Mouse (Mus musculus): ENCODE data around the gene Grin3b. TPM values are rescaled to one million over a fixed set of nuclear protein-coding genes. Genes with fewer than 3 reads are reported as not detected.

Grin3b gene
- polyA plus RNA-seq, 1 experiment from 2014 or later, result 0.54 TPM

- peak; percentile 81 for ATAC-seq (ENCODE audit: low FRiP score, low read depth)
- Histone ChIP-seq H3K9me3 (0 out of 2 replicates have a peak, but pooled peaks cover 4% of the 10 kb centered on the region), H3K4me2 (replicated peaks) (peak within 1 kb of the TSS; percentile 79), H3K36me3 (no peaks in the 10 kb centered on the region), H3K4me3 (peak within 1 kb of the TSS; percentile 50), H3K27me3 (peaks cover 32% of the 10 kb centered on the region), H3K9ac (replicated peaks) (peak within 1 kb of the TSS; percentile 50), H3K27ac (replicated peaks) (peak within 1 kb of the TSS; percentile 66), H3K4me1 (peaks cover 17% of the 10 kb centered on the region)
- WGBS, result under 1% methylated on average over 34 of the region's 34 CpGs
Observed at GRCm38 (mm10) chr10:79996272-79997033, 25.9 kb downstream of the Grin3b start, which contains the start of gene Abca7. TSS of gene Abca7 (plus strand) at chr10:79996494.

- WGBS, result under 1% methylated on average over 35 of the region's 35 CpGs
- H3K27me3 ChIP-seq, result peaks cover 39% of the 10 kb centered on the region
- ATAC-seq (ENCODE audit: low FRiP score, low read depth), result peak; percentile 72
- no peaks in the 10 kb centered on the region for H3K9me3 ChIP-seq
- peak overlapping the region; percentile 50 for H3K4me3 ChIP-seq
- peak overlapping the region; percentile 79 for H3K4me2 ChIP-seq (replicated peaks)
- peaks cover 17% of the 10 kb centered on the region for H3K4me1 ChIP-seq
- H3K27ac ChIP-seq (replicated peaks), result peak overlapping the region; percentile 66
- peak overlapping the region; percentile 62 for H3K9ac ChIP-seq (replicated peaks)
- H3K36me3 ChIP-seq, result no peaks in the 10 kb centered on the region
Observed at GRCm38 (mm10) chr10:79997034-79997760, 26.7 kb downstream of the Grin3b start.

GRCm38 (mm10) chr10:79997819-79998218 lies 27.3 kb downstream of the Grin3b start:
- Histone ChIP-seq H3K27ac (replicated peaks) (peak overlapping the region; percentile 66), H3K9me3 (no peaks in the 10 kb centered on the region), H3K27me3 (peaks cover 45% of the 10 kb centered on the region), H3K9ac (replicated peaks) (peak overlapping the region; percentile 62), H3K4me1 (peaks cover 17% of the 10 kb centered on the region), H3K4me2 (replicated peaks) (peak overlapping the region; percentile 79), H3K36me3 (no peaks in the 10 kb centered on the region), H3K4me3 (peak overlapping the region; percentile 50)
- peak; percentile 31; the same call in 1 of the 2 replicates for ATAC-seq (ENCODE audit: low FRiP score, low read depth)
- 2% methylated on average over 15 of the region's 15 CpGs for WGBS

- WGBS, result 77% methylated on average over 9 of the region's 9 CpGs
- Histone ChIP-seq H3K36me3 (no peaks in the 10 kb centered on the region), H3K27ac (replicated peaks) (no peak overlapping the region), H3K4me3 (no peak overlapping the region), H3K4me2 (replicated peaks) (no peak overlapping the region), H3K9me3 (no peaks in the 10 kb centered on the region), H3K4me1 (peaks cover 13% of the 10 kb centered on the region), H3K9ac (replicated peaks) (no peak overlapping the region), H3K27me3 (peaks cover 67% of the 10 kb centered on the region)
- ATAC-seq (ENCODE audit: low FRiP score, low read depth), result no peak
Observed at GRCm38 (mm10) chr10:80001945-80002344, 31.4 kb downstream of the Grin3b start.

- Histone ChIP-seq H3K9ac (replicated peaks) (no peak overlapping the region), H3K27ac (replicated peaks) (no peak overlapping the region), H3K9me3 (no peaks in the 10 kb centered on the region), H3K27me3 (peaks cover 67% of the 10 kb centered on the region), H3K4me1 (peaks cover 6% of the 10 kb centered on the region), H3K36me3 (no peaks in the 10 kb centered on the region), H3K4me2 (replicated peaks) (no peak overlapping the region), H3K4me3 (no peak overlapping the region)
- ATAC-seq (ENCODE audit: low FRiP score, low read depth), result no peak
- 20% methylated on average over 21 of the region's 21 CpGs for WGBS
Observed at GRCm38 (mm10) chr10:80002829-80003228, 32.3 kb downstream of the Grin3b start.

GRCm38 (mm10) chr10:80003374-80004232 lies 33.1 kb downstream of the Grin3b start:
- no peak overlapping the region for H3K4me2 ChIP-seq (replicated peaks)
- no peaks in the 10 kb centered on the region for H3K9me3 ChIP-seq
- H3K4me1 ChIP-seq, result no peaks in the 10 kb centered on the region
- peaks cover 61% of the 10 kb centered on the region for H3K27me3 ChIP-seq
- H3K9ac ChIP-seq (replicated peaks), result no peak overlapping the region
- no peak for ATAC-seq (ENCODE audit: low FRiP score, low read depth)
- peaks cover 3% of the 10 kb centered on the region; the same call in 1 of the 2 replicates for H3K36me3 ChIP-seq
- no peak overlapping the region for H3K4me3 ChIP-seq
- no peak overlapping the region for H3K27ac ChIP-seq (replicated peaks)
- 61% methylated on average over 9 of the region's 9 CpGs for WGBS

- Histone ChIP-seq H3K27ac (replicated peaks) (no peak overlapping the region), H3K4me3 (no peak overlapping the region), H3K27me3 (peaks cover 54% of the 10 kb centered on the region), H3K9ac (replicated peaks) (no peak overlapping the region), H3K4me1 (no peaks in the 10 kb centered on the region), H3K9me3 (no peaks in the 10 kb centered on the region), H3K4me2 (replicated peaks) (no peak overlapping the region), H3K36me3 (peaks cover 8% of the 10 kb centered on the region; the same call in 1 of the 2 replicates)
- no peak for ATAC-seq (ENCODE audit: low FRiP score, low read depth)
- 91% methylated on average over 8 of the region's 8 CpGs for WGBS
Observed at GRCm38 (mm10) chr10:80004233-80004705, 33.8 kb downstream of the Grin3b start.

GRCm38 (mm10) chr10:80011740-80012139 lies 41.2 kb downstream of the Grin3b start:
- no peak overlapping the region for H3K9ac ChIP-seq (replicated peaks)
- H3K36me3 ChIP-seq, result peaks cover 33% of the 10 kb centered on the region
- no peaks in the 10 kb centered on the region for H3K4me1 ChIP-seq
- H3K9me3 ChIP-seq, result peaks cover 16% of the 10 kb centered on the region
- peaks cover 53% of the 10 kb centered on the region for H3K27me3 ChIP-seq
- H3K4me3 ChIP-seq, result no peak overlapping the region
- 85% methylated on average over 6 of the region's 6 CpGs for WGBS
- no peak overlapping the region for H3K4me2 ChIP-seq (replicated peaks)
- ATAC-seq (ENCODE audit: low FRiP score, low read depth), result no peak
- H3K27ac ChIP-seq (replicated peaks), result no peak overlapping the region

GRCm38 (mm10) chr10:80013609-80014008 lies 43.1 kb downstream of the Grin3b start:
- H3K9ac ChIP-seq (replicated peaks), result no peak overlapping the region
- no peak overlapping the region for H3K4me3 ChIP-seq
- H3K27ac ChIP-seq (replicated peaks), result no peak overlapping the region
- ATAC-seq (ENCODE audit: low FRiP score, low read depth), result no peak
- 32% methylated on average over 25 of the region's 25 CpGs for WGBS
- H3K36me3 ChIP-seq, result peaks cover 31% of the 10 kb centered on the region
- H3K9me3 ChIP-seq, result peaks cover 16% of the 10 kb centered on the region
- H3K27me3 ChIP-seq, result peaks cover 67% of the 10 kb centered on the region
- H3K4me1 ChIP-seq, result 0 out of 2 replicates have a peak, but pooled peaks cover under 1% of the 10 kb centered on the region
- H3K4me2 ChIP-seq (replicated peaks), result no peak overlapping the region

- WGBS, result 25% methylated on average over 28 of the region's 28 CpGs
- H3K27ac ChIP-seq (replicated peaks), result no peak overlapping the region
- no peak overlapping the region for H3K4me2 ChIP-seq (replicated peaks)
- H3K9ac ChIP-seq (replicated peaks), result no peak overlapping the region
- peaks cover 10% of the 10 kb centered on the region for H3K4me1 ChIP-seq
- H3K36me3 ChIP-seq, result peaks cover 23% of the 10 kb centered on the region
- ATAC-seq (ENCODE audit: low FRiP score, low read depth), result no peak
- no peak overlapping the region for H3K4me3 ChIP-seq
- H3K9me3 ChIP-seq, result peaks cover 15% of the 10 kb centered on the region
- H3K27me3 ChIP-seq, result peaks cover 77% of the 10 kb centered on the region
Observed at GRCm38 (mm10) chr10:80014484-80015290, 44.2 kb downstream of the Grin3b start.

GRCm38 (mm10) chr10:80015583-80015982 lies 45.1 kb downstream of the Grin3b start:
- Histone ChIP-seq H3K27ac (replicated peaks) (no peak overlapping the region), H3K4me3 (no peak overlapping the region), H3K4me1 (peaks cover 14% of the 10 kb centered on the region), H3K27me3 (peaks cover 85% of the 10 kb centered on the region), H3K9me3 (0 out of 2 replicates have a peak, but pooled peaks cover 7% of the 10 kb centered on the region), H3K9ac (replicated peaks) (no peak overlapping the region), H3K36me3 (peaks cover 16% of the 10 kb centered on the region; the same call in 1 of the 2 replicates), H3K4me2 (replicated peaks) (no peak overlapping the region)
- ATAC-seq (ENCODE audit: low FRiP score, low read depth), result no peak
- 81% methylated on average over 10 of the region's 10 CpGs for WGBS

Measured in midbrain, embryonic 12.5 days (tissue).